Mouse (Mus musculus) subcutaneous adipose tissue, adult 2 months (tissue): Measurements from ENCODE around the gene Ubxn11. TPM values are rescaled to one million over a fixed set of nuclear protein-coding genes. Genes with fewer than 3 reads are reported as not detected.

Experiments used
- polyA plus RNA-seq: library from polyadenylated mRNA; depleted of rRNA; stranded (reverse); fragments of >200 nt; gene quantifications from 2 replicates; pipeline ENCODE4 v1.2.3, GENCODE M21; 2012; ENCODE audit warnings: low replicate concordance; rRNA removed

The Ubxn11 gene
- polyA plus RNA-seq = 2.5 and 14.3 TPM in 2 replicates

DNA sequence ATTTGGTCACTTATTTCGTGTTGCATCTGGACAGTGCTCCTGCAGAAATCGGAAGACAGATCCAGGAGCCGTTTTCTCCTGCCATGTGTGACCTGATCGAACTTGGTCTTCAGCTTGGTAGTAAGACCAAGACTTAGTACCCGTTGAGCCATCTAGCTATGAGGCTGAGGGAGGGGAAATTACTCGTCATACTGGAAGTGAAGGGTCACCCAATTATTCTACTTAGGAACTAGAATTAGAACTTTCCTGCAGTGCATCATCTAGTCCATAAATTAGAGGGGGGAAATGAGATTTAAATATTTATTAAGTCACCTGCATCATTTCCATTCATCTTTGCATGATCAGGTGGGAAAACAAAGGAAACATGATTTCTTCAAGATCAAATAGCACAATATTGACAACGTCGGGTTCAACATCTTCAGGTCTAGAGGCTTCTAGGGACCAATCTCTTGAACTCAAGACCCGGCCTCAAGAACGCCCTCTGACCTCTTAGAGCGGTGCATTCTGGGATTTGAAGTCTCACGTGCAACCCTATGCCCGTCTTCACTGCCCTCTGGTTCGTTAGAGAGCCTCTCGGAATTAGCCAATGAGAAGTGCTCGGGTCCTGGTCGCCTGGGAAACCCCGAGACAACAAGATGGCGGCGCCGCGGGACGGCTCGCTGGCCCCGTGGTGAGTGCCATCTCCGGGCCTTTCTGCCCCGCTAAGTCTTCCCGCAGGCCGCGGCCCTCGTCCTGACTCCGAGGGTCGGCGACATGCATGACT, at the start of gene Ubxn11:
Gene Ubxn11 (plus strand): TSS at position 592 of the 763 bp plus-strand sequence.

DNA sequence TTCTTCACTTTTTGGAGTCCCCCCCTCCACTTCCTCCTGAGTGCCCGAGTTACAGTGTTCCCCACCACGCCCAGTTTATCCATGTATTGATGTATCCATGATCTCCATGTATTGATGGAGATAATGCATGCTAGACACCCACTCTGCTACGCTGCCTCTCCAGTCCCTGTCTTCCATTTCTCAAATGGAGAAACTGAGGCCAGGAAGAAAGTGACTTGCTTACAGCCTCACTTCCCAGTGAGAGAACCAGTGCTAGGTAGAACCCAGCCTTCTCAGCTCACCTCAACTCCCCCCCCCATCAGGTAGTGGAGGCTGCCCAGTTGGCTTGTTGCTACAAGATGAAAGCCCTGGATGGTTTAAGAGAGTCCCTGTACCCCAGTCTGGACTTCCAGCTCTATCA, 48.8 kb upstream of the Ubxn11 start, which contains the start of gene Zfp683:
Gene Zfp683 (plus strand): TSS at position 301 of the 400 bp plus-strand sequence.

DNA sequence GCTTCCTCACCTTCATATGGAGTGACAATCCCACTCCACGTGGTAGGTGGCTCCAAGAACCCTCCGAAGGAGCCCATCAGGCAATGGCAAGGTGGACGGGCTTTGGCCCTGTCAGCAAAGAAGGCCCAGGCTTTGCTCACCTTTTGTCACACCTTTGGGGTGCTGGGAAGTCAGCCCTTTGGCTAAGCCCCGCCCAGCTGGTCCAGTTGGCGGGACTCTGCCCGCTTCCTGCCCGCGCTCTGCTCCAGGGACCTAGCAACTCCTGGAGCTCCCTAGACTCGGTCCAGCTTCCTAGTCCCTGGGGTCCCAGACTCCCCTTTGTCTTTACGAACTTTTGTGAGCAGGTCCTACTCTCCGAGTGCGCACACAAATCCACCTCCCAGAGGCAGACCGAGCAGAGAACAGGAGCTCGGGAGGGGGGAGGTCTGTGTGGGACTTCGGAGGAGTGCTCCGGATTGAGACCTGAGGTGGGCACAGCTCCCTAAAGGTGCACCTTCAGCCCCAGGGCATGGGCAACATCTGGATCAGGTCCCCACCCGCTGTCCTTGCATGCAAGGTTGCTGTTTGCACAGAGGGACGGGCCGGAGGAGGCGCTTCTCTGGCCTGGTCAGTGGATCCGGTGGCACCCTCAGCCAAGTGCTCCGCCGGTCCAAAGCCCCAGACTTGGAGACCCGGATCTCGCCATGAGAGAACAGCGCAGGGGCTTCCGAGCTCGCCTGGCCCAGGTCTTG, 42.1 kb upstream of the Ubxn11 start, which contains the start of gene Crybg2:
Gene Crybg2 (plus strand): TSS at position 681 of the 731 bp plus-strand sequence.

DNA sequence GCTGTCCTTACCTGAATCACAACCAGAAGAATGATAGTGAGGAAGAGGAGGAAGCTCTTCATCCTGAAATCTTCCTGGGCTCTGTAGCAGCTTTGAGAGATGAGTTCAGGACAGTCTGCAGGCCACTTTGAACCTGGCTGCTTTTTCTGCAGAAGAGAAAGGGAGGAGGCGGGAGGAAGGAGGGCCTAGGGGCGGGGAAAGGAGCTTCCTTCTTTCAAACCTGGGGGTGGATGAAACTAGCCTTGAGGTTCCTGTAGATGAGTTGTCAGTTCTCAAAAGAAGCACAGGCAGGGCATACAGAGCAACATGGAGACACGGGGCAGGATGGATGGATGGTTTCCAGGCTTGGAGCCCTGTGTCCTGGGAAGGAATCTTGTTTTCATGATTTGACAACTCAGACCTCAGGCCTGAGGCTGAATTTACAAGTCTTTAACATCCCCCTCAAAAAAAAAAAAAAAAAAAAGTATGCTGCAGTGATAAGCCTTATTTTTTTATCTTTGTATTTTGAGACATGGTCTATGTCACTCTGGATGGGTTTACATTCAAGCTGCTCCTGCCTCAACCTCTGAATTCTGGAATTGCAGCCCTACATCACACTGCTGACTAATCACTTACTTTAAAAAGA, 7.3 kb upstream of the Ubxn11 start, which contains the start of gene Cd52:
Gene Cd52 (minus strand): TSS at position 160 of the 625 bp plus-strand sequence.

DNA sequence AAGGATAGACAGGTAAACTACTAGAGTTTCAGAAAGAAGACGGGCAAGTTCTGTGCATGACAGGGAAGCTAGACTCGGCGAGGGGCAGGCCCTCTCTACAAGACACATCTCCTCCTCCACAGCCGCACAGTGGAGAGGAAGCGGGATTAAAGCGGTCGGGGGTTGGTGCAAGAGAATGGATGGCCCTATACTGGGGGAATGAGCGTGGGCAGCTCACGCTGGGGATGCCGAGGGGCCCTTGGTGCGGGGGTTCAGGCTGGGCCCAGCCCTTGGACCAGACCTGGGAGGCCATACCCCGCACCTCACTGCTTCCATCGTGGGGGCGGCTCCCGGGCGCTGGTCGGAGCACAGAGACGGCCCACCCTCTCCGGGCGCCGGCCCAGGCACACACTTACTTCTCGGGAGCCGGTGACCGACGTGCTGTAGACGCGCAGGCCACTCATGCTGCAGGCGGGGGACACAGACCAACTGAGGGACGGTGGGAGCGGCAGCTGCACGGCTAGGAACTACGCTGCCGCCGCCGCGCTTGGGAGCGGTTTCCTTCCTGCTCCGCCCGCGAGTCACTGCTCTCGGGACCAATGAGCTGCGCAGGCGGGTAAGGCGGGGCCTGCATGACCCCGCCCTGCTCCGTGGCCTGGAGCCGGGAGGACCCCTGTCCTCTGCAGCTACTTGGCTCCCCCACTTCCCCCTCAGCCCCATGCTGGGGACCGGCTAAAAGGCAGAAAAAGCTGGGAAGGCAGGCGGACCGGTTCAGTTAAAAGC, 26.0 kb downstream of the Ubxn11 start, which contains the start of gene Sh3bgrl3:
Gene Sh3bgrl3 (minus strand): TSS at position 569 of the 762 bp plus-strand sequence.

Other genes starting within 250 kb of the Ubxn11 start
- gene Rps6ka1, start 214.8 kb upstream of the Ubxn11 start, polyA plus RNA-seq = 17.3 and 37.5 TPM in 2 replicates
- 37.3 and 49.8 TPM in 2 replicates for gene Hmgn2, start 133.9 kb upstream of the Ubxn11 start, polyA plus RNA-seq
- gene Dhdds, start 101.7 kb upstream of the Ubxn11 start, polyA plus RNA-seq = 38.1 and 46.6 TPM in 2 replicates
- 0.03 TPM in 1 of 2 replicates, not detected in the other for gene Lin28a, start 83.7 kb upstream of the Ubxn11 start, polyA plus RNA-seq
- gene Zfp683, start 48.7 kb upstream of the Ubxn11 start, polyA plus RNA-seq = 0.59 and 0.79 TPM in 2 replicates
- 0.07 and 1.9 TPM in 2 replicates for gene Crybg2, start 41.8 kb upstream of the Ubxn11 start, polyA plus RNA-seq
- 34.4 and 67.8 TPM in 2 replicates for gene Cd52, start 7.5 kb upstream of the Ubxn11 start, polyA plus RNA-seq
- 483 and 501 TPM in 2 replicates for gene Sh3bgrl3, start 26.2 kb downstream of the Ubxn11 start, polyA plus RNA-seq
- gene Cep85, start 84.5 kb downstream of the Ubxn11 start, polyA plus RNA-seq = 11.8 and 22.8 TPM in 2 replicates
- not detected in 2 replicates for gene Gm7534, start 100.4 kb downstream of the Ubxn11 start, polyA plus RNA-seq
- gene Catsper4, start 124.8 kb downstream of the Ubxn11 start, polyA plus RNA-seq = 1.5 TPM in 1 of 2 replicates, not detected in the other
- gene Cnksr1, start 135.8 kb downstream of the Ubxn11 start, polyA plus RNA-seq = 0.36 and 8.3 TPM in 2 replicates
- gene E130218I03Rik, start 141.1 kb downstream of the Ubxn11 start, polyA plus RNA-seq = 0.06 TPM in 1 of 2 replicates, not detected in the other
- gene Zfp593, start 143.0 kb downstream of the Ubxn11 start, polyA plus RNA-seq = 6.6 and 14.5 TPM in 2 replicates
- gene Gm30191, start 144.4 kb downstream of the Ubxn11 start, polyA plus RNA-seq = not detected in 2 replicates
- gene Grrp1, start 151.5 kb downstream of the Ubxn11 start, polyA plus RNA-seq = 29.8 and 36.0 TPM in 2 replicates
- 4.9 and 8.5 TPM in 2 replicates for gene Pdik1l, start 185.3 kb downstream of the Ubxn11 start, polyA plus RNA-seq
- gene Trim63, start 212.6 kb downstream of the Ubxn11 start, polyA plus RNA-seq = 0.60 TPM in 1 of 2 replicates, not detected in the other
- 0.11 and 0.46 TPM in 2 replicates for gene Slc30a2, start 240.6 kb downstream of the Ubxn11 start, polyA plus RNA-seq